In the genomic region with DNA sequence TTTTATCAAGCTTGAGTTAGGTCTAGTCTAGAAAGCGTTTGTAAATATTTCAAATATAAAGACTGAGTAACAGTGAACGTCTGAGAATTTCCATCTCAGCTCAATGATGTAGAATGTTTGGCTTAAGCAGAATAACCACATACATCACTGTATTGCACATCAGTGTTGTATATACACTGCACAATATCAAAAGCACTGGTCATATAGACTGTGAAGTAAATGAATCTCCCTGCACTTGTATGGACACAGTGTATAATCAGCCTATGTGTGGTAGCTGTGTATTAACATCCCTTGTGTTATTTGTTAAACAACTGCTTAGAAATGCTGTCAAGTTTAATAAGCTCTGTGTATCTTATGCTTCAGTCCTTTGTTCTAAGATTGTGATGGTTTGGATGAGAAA, we compare ENCODE assay signal across 22 mouse cellular contexts. TPM values are rescaled to one million over a fixed set of nuclear protein-coding genes. Genes with fewer than 3 reads are reported as not detected.
A peak's percentile ranks its signal among the peaks of the same experiment; 100 is the strongest.
DNase-seq lines count a peak whose midpoint lies in the region; ATAC-seq and TF ChIP-seq lines count a peak whose summit lies in the region.
"Had no signal": no experiment of that assay in that cellular context is flagged by ENCODE, and none has a peak within 500 bp of the region (broad histone marks: within the 10 kb centered on the region; RNA-seq: fewer than 3 reads in every experiment).

No protein-coding gene starts in this region.

- no peaks in the 10 kb centered on the region; the same call in 1 of the 2 replicates for H3K4me1 ChIP-seq in intestine, embryonic 14.5 days (replicated peaks; ENCODE audit: control insufficient read depth, insufficient read depth, low read length)
- H3K4me1 ChIP-seq in intestine, postnatal 0 days (replicated peaks; ENCODE audit: control insufficient read depth, insufficient read depth, low read length) = no peaks in the 10 kb centered on the region
- H3K4me1 ChIP-seq in intestine, embryonic 15.5 days (replicated peaks) = no peaks in the 10 kb centered on the region
- H3K4me1 ChIP-seq in intestine, embryonic 16.5 days (ENCODE audit: control insufficient read depth, insufficient read depth, low read length) = no peaks in the 10 kb centered on the region
- H3K4me1 ChIP-seq in lung, embryonic 14.5 days (ENCODE audit: insufficient read depth) = no peaks in the 10 kb centered on the region; the same call in 1 of the 2 replicates
- no peaks in the 10 kb centered on the region for H3K4me1 ChIP-seq in stomach, embryonic 14.5 days (ENCODE audit: control insufficient read depth, insufficient read depth, low read length)
- H3K4me1 ChIP-seq in stomach, postnatal 0 days (replicated peaks; ENCODE audit: control insufficient read depth, insufficient read depth) = no peaks in the 10 kb centered on the region

- no peak for TF ChIP-seq CTCF in intestine, postnatal 0 days (IDR thresholded peaks at IDR 0.05; ENCODE audit: low read depth)
- TF ChIP-seq CTCF in lung, embryonic 14.5 days (IDR thresholded peaks at IDR 0.05; ENCODE audit: low read depth) = no peak
- no peak for TF ChIP-seq CTCF in stomach, postnatal 0 days (IDR thresholded peaks at IDR 0.05; ENCODE audit: low read depth)

- TF ChIP-seq EP300 in stomach, postnatal 0 days (optimal IDR thresholded peaks at IDR 0.05) = no peak

- no peak overlapping the region for H3K27ac ChIP-seq in intestine, embryonic 14.5 days (ENCODE audit: low read depth)
- no peak overlapping the region for H3K27ac ChIP-seq in intestine, postnatal 0 days (ENCODE audit: low read depth, low read length)
- H3K27ac ChIP-seq in intestine, embryonic 15.5 days = no peak overlapping the region
- no peak overlapping the region for H3K27ac ChIP-seq in intestine, embryonic 16.5 days (ENCODE audit: low read length)
- no peak overlapping the region for H3K27ac ChIP-seq in lung, embryonic 14.5 days (ENCODE audit: low read depth)
- H3K27ac ChIP-seq in stomach, embryonic 14.5 days (ENCODE audit: low read length) = no peak overlapping the region
- no peak overlapping the region for H3K27ac ChIP-seq in stomach, postnatal 0 days (replicated peaks)

- ATAC-seq in intestine, embryonic 14.5 days (replicated peaks; ENCODE audit: low FRiP score, low TSS enrichment, low read depth) = peak; percentile 72; the same call in 1 of the 2 replicates
- no peak for ATAC-seq in intestine, postnatal 0 days
- ATAC-seq in intestine, embryonic 15.5 days = peak; percentile 56; the same call in 1 of the 2 replicates
- ATAC-seq in intestine, embryonic 16.5 days = no peak
- peak; percentile 56; the same call in 1 of the 2 replicates for ATAC-seq in lung, embryonic 14.5 days (ENCODE audit: insufficient read depth)
- ATAC-seq in stomach, embryonic 14.5 days (ENCODE audit: insufficient number of reproducible peaks, insufficient read depth, low FRiP score, low read depth) = 0 out of 2 replicates have a peak, but pooled peaks have one; percentile 56
- ATAC-seq in stomach, postnatal 0 days (ENCODE audit: low FRiP score, low TSS enrichment) = no peak
- ATAC-seq: activated CD4-positive, CD25-positive, alpha-beta regulatory T cell, adult 4 months; CD4-positive, CD25-positive, alpha-beta regulatory T cell, adult 4 months; Patski had no signal

- H3K27me3 ChIP-seq in intestine, embryonic 14.5 days (replicated peaks; ENCODE audit: control insufficient read depth, insufficient read depth, low read length) = no peaks in the 10 kb centered on the region
- no peaks in the 10 kb centered on the region for H3K27me3 ChIP-seq in intestine, postnatal 0 days (replicated peaks; ENCODE audit: control insufficient read depth, insufficient read depth, low read length)
- H3K27me3 ChIP-seq in intestine, embryonic 15.5 days (replicated peaks) = no peaks in the 10 kb centered on the region
- no peaks in the 10 kb centered on the region for H3K27me3 ChIP-seq in intestine, embryonic 16.5 days (replicated peaks; ENCODE audit: control insufficient read depth, insufficient read depth, low read length)
- no peaks in the 10 kb centered on the region for H3K27me3 ChIP-seq in lung, embryonic 14.5 days (ENCODE audit: insufficient read depth, low read length)
- H3K27me3 ChIP-seq in stomach, embryonic 14.5 days (ENCODE audit: control insufficient read depth, insufficient read depth, low read length) = no peaks in the 10 kb centered on the region
- H3K27me3 ChIP-seq in stomach, postnatal 0 days (ENCODE audit: control insufficient read depth, insufficient read depth, low read length) = no peaks in the 10 kb centered on the region
- H3K27me3 ChIP-seq: CH12.LX had no signal

- no peaks in the 10 kb centered on the region for H3K9me3 ChIP-seq in intestine, embryonic 14.5 days (ENCODE audit: control insufficient read depth, low read length)
- no peaks in the 10 kb centered on the region for H3K9me3 ChIP-seq in intestine, postnatal 0 days (ENCODE audit: control insufficient read depth)
- no peaks in the 10 kb centered on the region for H3K9me3 ChIP-seq in intestine, embryonic 15.5 days
- H3K9me3 ChIP-seq in intestine, embryonic 16.5 days (ENCODE audit: control insufficient read depth, low read length) = no peaks in the 10 kb centered on the region
- H3K9me3 ChIP-seq in lung, embryonic 14.5 days (ENCODE audit: low read depth, low read length) = no peaks in the 10 kb centered on the region
- no peaks in the 10 kb centered on the region for H3K9me3 ChIP-seq in stomach, embryonic 14.5 days (ENCODE audit: control insufficient read depth, low read depth, low read length)
- no peaks in the 10 kb centered on the region for H3K9me3 ChIP-seq in stomach, postnatal 0 days (ENCODE audit: control insufficient read depth, low read length)

- no peak overlapping the region for H3K4me2 ChIP-seq in intestine, embryonic 14.5 days (ENCODE audit: low read length)
- H3K4me2 ChIP-seq in intestine, postnatal 0 days (replicated peaks; ENCODE audit: low read depth) = no peak overlapping the region
- no peak overlapping the region for H3K4me2 ChIP-seq in intestine, embryonic 15.5 days (replicated peaks)
- no peak overlapping the region for H3K4me2 ChIP-seq in intestine, embryonic 16.5 days (ENCODE audit: low read depth, low read length)
- no peak overlapping the region for H3K4me2 ChIP-seq in lung, embryonic 14.5 days
- no peak overlapping the region for H3K4me2 ChIP-seq in stomach, embryonic 14.5 days (replicated peaks; ENCODE audit: low read depth, low read length)
- no peak overlapping the region for H3K4me2 ChIP-seq in stomach, postnatal 0 days (replicated peaks; ENCODE audit: low read depth)

- WGBS in intestine, embryonic 14.5 days = 35% methylated on average over 2 of the region's 2 CpGs
- 65% methylated on average over 2 of the region's 2 CpGs for WGBS in intestine, postnatal 0 days
- WGBS in intestine, embryonic 15.5 days = 56% methylated on average over 2 of the region's 2 CpGs
- 59% methylated on average over 2 of the region's 2 CpGs for WGBS in intestine, embryonic 16.5 days
- 54% methylated on average over 2 of the region's 2 CpGs for WGBS in lung, embryonic 14.5 days
- WGBS in stomach, embryonic 14.5 days = 62% methylated on average over 2 of the region's 2 CpGs
- 55% methylated on average over 2 of the region's 2 CpGs for WGBS in stomach, postnatal 0 days

- no peak for DNase-seq in intestine, embryonic 14.5 days (ENCODE audit: low spot score)
- DNase-seq in lung, embryonic 14.5 days = no peak
- DNase-seq in lung, postnatal 14 days = no peak
- no peak for DNase-seq in stomach, postnatal 0 days (ENCODE audit: low spot score)
- DNase-seq: adrenal gland, adult 2 months; adrenal gland, adult 8-10 months; adrenal gland, postnatal 10 days; adrenal gland, postnatal 14 days; adrenal gland, postnatal 25 days; adrenal gland, postnatal 36 days; B cell, adult 2 months; cerebellum, adult 11 months; cerebellum, adult 11-12 months had no signal

- no peak overlapping the region for H3K4me3 ChIP-seq in intestine, embryonic 14.5 days (ENCODE audit: low read depth, low read length)
- no peak overlapping the region for H3K4me3 ChIP-seq in intestine, postnatal 0 days (ENCODE audit: low read depth, low read length)
- no peak overlapping the region for H3K4me3 ChIP-seq in intestine, embryonic 15.5 days (replicated peaks)
- H3K4me3 ChIP-seq in intestine, embryonic 16.5 days (ENCODE audit: low read length) = no peak overlapping the region
- H3K4me3 ChIP-seq in lung, embryonic 14.5 days (ENCODE audit: low read depth, low read length) = no peak overlapping the region
- no peak overlapping the region for H3K4me3 ChIP-seq in stomach, embryonic 14.5 days (ENCODE audit: low read depth, low read length)
- H3K4me3 ChIP-seq in stomach, postnatal 0 days (ENCODE audit: low read depth, low read length) = no peak overlapping the region

- H3K36me3 ChIP-seq in intestine, embryonic 14.5 days (ENCODE audit: control insufficient read depth, insufficient read depth, low read length) = no peaks in the 10 kb centered on the region
- H3K36me3 ChIP-seq in intestine, postnatal 0 days (ENCODE audit: control insufficient read depth, insufficient read depth) = no peaks in the 10 kb centered on the region
- H3K36me3 ChIP-seq in intestine, embryonic 15.5 days = no peaks in the 10 kb centered on the region
- H3K36me3 ChIP-seq in intestine, embryonic 16.5 days (ENCODE audit: control insufficient read depth, insufficient read depth, low read length) = no peaks in the 10 kb centered on the region
- H3K36me3 ChIP-seq in lung, embryonic 14.5 days (ENCODE audit: insufficient read depth) = no peaks in the 10 kb centered on the region
- H3K36me3 ChIP-seq in stomach, embryonic 14.5 days (ENCODE audit: control insufficient read depth, insufficient read depth, low read length) = no peaks in the 10 kb centered on the region
- H3K36me3 ChIP-seq in stomach, postnatal 0 days (ENCODE audit: control insufficient read depth, insufficient read depth, low read length) = no peaks in the 10 kb centered on the region
- H3K36me3 ChIP-seq: G1E had no signal

- no peak overlapping the region for H3K9ac ChIP-seq in intestine, embryonic 14.5 days (ENCODE audit: low read length)
- no peak overlapping the region for H3K9ac ChIP-seq in intestine, postnatal 0 days (ENCODE audit: low read depth, low read length)
- no peak overlapping the region for H3K9ac ChIP-seq in intestine, embryonic 15.5 days
- H3K9ac ChIP-seq in intestine, embryonic 16.5 days (ENCODE audit: low read depth, low read length) = no peak overlapping the region
- no peak overlapping the region for H3K9ac ChIP-seq in lung, embryonic 14.5 days
- H3K9ac ChIP-seq in stomach, embryonic 14.5 days (replicated peaks; ENCODE audit: low read depth, low read length) = no peak overlapping the region
- no peak overlapping the region for H3K9ac ChIP-seq in stomach, postnatal 0 days (ENCODE audit: low read length)

RNA-seq across cellular contexts. Expression of a gene that starts 49.9 kb away (rescaled TPM):
- polyA plus RNA-seq in intestine, embryonic 14.5 days (2014; fragmentation: Nextera tagmentation; extraction: Ambion mirVana) = 32.4 and 34.3 TPM in 2 replicates
- 10.6 and 11.4 TPM in 2 replicates for polyA plus RNA-seq in intestine, postnatal 0 days (2015; fragmentation: Nextera tagmentation; extraction: Ambion mirVana)
- polyA plus RNA-seq in intestine, embryonic 15.5 days (2015; fragmentation: Nextera tagmentation; extraction: Ambion mirVana) = 18.2 and 21.6 TPM in 2 replicates
- 17.9 and 19.8 TPM in 2 replicates for polyA plus RNA-seq in intestine, embryonic 16.5 days (2015; fragmentation: Nextera tagmentation; extraction: Ambion mirVana)
- 47.6 and 47.7 TPM in 2 replicates for polyA plus RNA-seq in lung, embryonic 14.5 days (2014; fragmentation: Nextera tagmentation; extraction: Ambion mirVana)
- 35.7 and 36.5 TPM in 2 replicates for polyA plus RNA-seq in stomach, embryonic 14.5 days (2014; fragmentation: Nextera tagmentation; extraction: Ambion mirVana)
- 23.7 and 24.7 TPM in 2 replicates for polyA plus RNA-seq in stomach, postnatal 0 days (2015; fragmentation: Nextera tagmentation; extraction: Ambion mirVana)
- polyA plus RNA-seq: activated CD4-positive, CD25-positive, alpha-beta regulatory T cell, adult 4 months; CD4-positive, CD25-positive, alpha-beta regulatory T cell, adult 4 months; G1E had no signal

Comparison
In these comparisons a context has a peak if more than half of its experiments do, and no peak if none do; other contexts are left out.
1. ATAC-seq: peak in intestine, embryonic 14.5 days (single experiment), intestine, embryonic 15.5 days (single experiment), lung, embryonic 14.5 days (single experiment) and stomach, embryonic 14.5 days (single experiment); none in intestine, postnatal 0 days (single experiment), intestine, embryonic 16.5 days (single experiment) and stomach, postnatal 0 days (single experiment).